19 mouse cellular contexts compared by ENCODE assay signal in the genomic region with DNA sequence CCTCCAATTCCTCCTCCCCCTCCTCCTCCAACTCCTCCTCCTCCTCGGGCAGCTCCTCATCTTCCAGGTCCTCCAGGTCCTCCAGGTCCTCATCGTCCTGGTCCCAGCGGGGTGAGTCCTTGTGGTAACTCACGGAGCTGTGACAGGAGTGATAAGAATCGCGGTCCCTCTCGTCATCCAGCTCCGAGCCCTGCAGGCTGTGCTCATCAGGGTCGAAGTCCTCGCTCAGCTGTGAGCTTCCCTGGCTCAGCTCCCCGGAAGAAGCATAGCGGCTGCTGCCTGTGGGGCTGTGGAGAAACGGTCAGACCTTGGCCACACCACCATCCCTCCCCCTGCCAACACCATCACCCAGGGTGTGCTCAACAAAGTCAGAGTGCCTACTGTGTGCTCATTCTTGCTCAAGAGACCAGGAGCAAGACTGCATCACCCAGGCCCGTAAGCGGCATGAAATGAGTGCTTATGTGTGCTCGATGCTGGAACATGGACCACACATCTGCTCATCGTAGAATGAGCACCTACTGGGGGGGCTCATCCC. TPM values are rescaled to one million over a fixed set of nuclear protein-coding genes. Genes with fewer than 3 reads are reported as not detected.
DNase-seq lines count a peak whose midpoint lies in the region; ATAC-seq lines count a peak whose summit lies in the region.
"Had no signal": no experiment of that assay in that cellular context is flagged by ENCODE, and none has a peak within 500 bp of the region (broad histone marks: within the 10 kb centered on the region; RNA-seq: fewer than 3 reads in every experiment).

No protein-coding gene starts in this region.

- H3K4me2 ChIP-seq in liver, embryonic 11.5 days, result peak overlapping the region; percentile 17; the same call in 1 of the 2 replicates
- H3K4me2 ChIP-seq: liver, embryonic 13.5 days; midbrain, embryonic 12.5 days; stomach, embryonic 15.5 days had no signal

- DNase-seq in adrenal gland, postnatal 14 days, result peak; percentile 63
- DNase-seq in adrenal gland, adult 18-20 months (ENCODE audit: low spot score in 2 of 2), result no peak
- DNase-seq in liver, embryonic 11.5 days (ENCODE audit: low spot score), result no peak
- DNase-seq in liver, result no peak
- peak; percentile 37 for DNase-seq in thymus, postnatal 4 days
- DNase-seq in thymus, postnatal 36 days, result no peak
- DNase-seq in frontal cortex, adult 2 months (ENCODE audit: extremely low spot score in 1 of 2, low spot score in 1 of 2), result no peak
- no peak for DNase-seq in embryonic facial prominence, embryonic 10.5 days (ENCODE audit: low spot score)
- DNase-seq: adrenal gland, postnatal 10 days; cerebellum, adult 18-20 months; gastrocnemius, postnatal 14 days; left cerebral cortex, postnatal 4 days; liver, embryonic 13.5 days; lung, postnatal 14 days; right cerebral cortex, postnatal 14 days; thymus, postnatal 25 days had no signal

- no peak overlapping the region for H3K27ac ChIP-seq in liver, embryonic 11.5 days (ENCODE audit: low read depth, low read length)
- no peak overlapping the region for H3K27ac ChIP-seq in embryonic facial prominence, embryonic 10.5 days (replicated peaks)
- H3K27ac ChIP-seq: layer of hippocampus, adult 2 months; liver, embryonic 13.5 days; midbrain, embryonic 12.5 days; stomach, embryonic 15.5 days had no signal

- 26% methylated on average over 17 of the region's 17 CpGs for WGBS in liver, embryonic 11.5 days
- WGBS in embryonic facial prominence, embryonic 10.5 days, result 29% methylated on average over 17 of the region's 17 CpGs

- no peak for ATAC-seq in liver, embryonic 11.5 days (replicated peaks; ENCODE audit: low FRiP score)

- no peaks in the 10 kb centered on the region for H3K9me3 ChIP-seq in liver, embryonic 11.5 days (ENCODE audit: control insufficient read depth, low read length)
- H3K9me3 ChIP-seq in embryonic facial prominence, embryonic 10.5 days, result no peaks in the 10 kb centered on the region
- H3K9me3 ChIP-seq: liver, embryonic 13.5 days; midbrain, embryonic 12.5 days; stomach, embryonic 15.5 days had no signal

- no peaks in the 10 kb centered on the region for H3K4me1 ChIP-seq in liver, embryonic 11.5 days (replicated peaks; ENCODE audit: control insufficient read depth, insufficient read depth, low read length)
- H3K4me1 ChIP-seq in embryonic facial prominence, embryonic 10.5 days, result peaks cover 12% of the 10 kb centered on the region

- H3K4me3 ChIP-seq in liver, embryonic 11.5 days (ENCODE audit: low read depth, low read length), result 0 out of 2 replicates have a peak overlapping the region, but pooled peaks have one; percentile 7
- no peak overlapping the region for H3K4me3 ChIP-seq in embryonic facial prominence, embryonic 10.5 days
- H3K4me3 ChIP-seq: layer of hippocampus, adult 2 months; liver, embryonic 13.5 days; midbrain, embryonic 12.5 days; stomach, embryonic 15.5 days had no signal

- no peaks in the 10 kb centered on the region for H3K36me3 ChIP-seq in liver, embryonic 11.5 days (ENCODE audit: control insufficient read depth, insufficient read depth, low read length)
- H3K36me3 ChIP-seq in embryonic facial prominence, embryonic 10.5 days (replicated peaks), result no peaks in the 10 kb centered on the region
- H3K36me3 ChIP-seq: liver, embryonic 13.5 days; midbrain, embryonic 12.5 days; stomach, embryonic 15.5 days had no signal

- H3K27me3 ChIP-seq in liver, embryonic 11.5 days (replicated peaks; ENCODE audit: control insufficient read depth, insufficient read depth, low read length), result peaks cover 64% of the 10 kb centered on the region
- H3K27me3 ChIP-seq in embryonic facial prominence, embryonic 10.5 days (replicated peaks; ENCODE audit: low read depth, poor library complexity, severe bottlenecking), result peaks cover 98% of the 10 kb centered on the region

- no peak overlapping the region for H3K9ac ChIP-seq in liver, embryonic 11.5 days (ENCODE audit: low read depth, low read length)
- H3K9ac ChIP-seq: liver, embryonic 13.5 days; midbrain, embryonic 12.5 days; stomach, embryonic 15.5 days had no signal

RNA-seq across cellular contexts. Expression of a gene that starts 13.0 kb away (rescaled TPM):
- total RNA-seq in adrenal gland, postnatal 14 days (2021), result 7.2 and 7.7 TPM in 2 replicates
- total RNA-seq in adrenal gland, adult 18-20 months (2021), result 1 to 10 TPM; 5.9 to 7.9 TPM
- 0.41 and 0.45 TPM in 2 replicates for polyA plus RNA-seq in liver, embryonic 11.5 days (2014; fragmentation: Nextera tagmentation; extraction: Ambion mirVana)
- polyA plus RNA-seq in frontal cortex, adult 2 months (2012; rRNA removed), result 172 and 176 TPM in 2 replicates
- polyA plus RNA-seq in embryonic facial prominence, embryonic 10.5 days (2016; fragmentation: Nextera tagmentation; extraction: Ambion mirVana), result 2.2 TPM in 2 replicates

RNA-seq across cellular contexts. Expression of a gene that starts 17.5 kb away (rescaled TPM):
- 17.4 and 21.4 TPM in 2 replicates for total RNA-seq in adrenal gland, postnatal 14 days (2021)
- 10 to 100 TPM; 11.6 to 17.3 TPM for total RNA-seq in adrenal gland, adult 18-20 months (2021)
- 10.1 and 11.0 TPM in 2 replicates for polyA plus RNA-seq in liver, embryonic 11.5 days (2014; fragmentation: Nextera tagmentation; extraction: Ambion mirVana)
- polyA plus RNA-seq in frontal cortex, adult 2 months (2012; rRNA removed), result 5.6 and 5.7 TPM in 2 replicates
- polyA plus RNA-seq in embryonic facial prominence, embryonic 10.5 days (2016; fragmentation: Nextera tagmentation; extraction: Ambion mirVana), result 3.6 and 4.0 TPM in 2 replicates

RNA-seq across cellular contexts. Expression of a gene that starts 30.4 kb away (rescaled TPM):
- 8.0 and 9.8 TPM in 2 replicates for total RNA-seq in adrenal gland, postnatal 14 days (2021)
- 1 to 10 TPM; 4.3 to 5.6 TPM for total RNA-seq in adrenal gland, adult 18-20 months (2021)
- polyA plus RNA-seq in liver, embryonic 11.5 days (2014; fragmentation: Nextera tagmentation; extraction: Ambion mirVana), result 1.3 and 2.0 TPM in 2 replicates
- 1.4 and 1.8 TPM in 2 replicates for polyA plus RNA-seq in frontal cortex, adult 2 months (2012; rRNA removed)
- polyA plus RNA-seq in embryonic facial prominence, embryonic 10.5 days (2016; fragmentation: Nextera tagmentation; extraction: Ambion mirVana), result 0.55 TPM in 1 of 2 replicates, not detected in the other
- polyA plus RNA-seq: midbrain, embryonic 12.5 days had no signal

RNA-seq across cellular contexts. Expression of a gene that starts 43.0 kb away (rescaled TPM):
- 5.4 and 7.4 TPM in 2 replicates for total RNA-seq in adrenal gland, postnatal 14 days (2021)
- total RNA-seq in adrenal gland, adult 18-20 months (2021), result 1 to 10 TPM; 3.5 to 4.3 TPM
- polyA plus RNA-seq in liver, embryonic 11.5 days (2014; fragmentation: Nextera tagmentation; extraction: Ambion mirVana), result 2.1 and 2.9 TPM in 2 replicates
- polyA plus RNA-seq in frontal cortex, adult 2 months (2012; rRNA removed), result 0.71 and 1.0 TPM in 2 replicates
- polyA plus RNA-seq in embryonic facial prominence, embryonic 10.5 days (2016; fragmentation: Nextera tagmentation; extraction: Ambion mirVana), result 0.54 and 0.72 TPM in 2 replicates

RNA-seq across cellular contexts. Expression of a gene that starts 47.8 kb away (rescaled TPM):
- total RNA-seq in adrenal gland, postnatal 14 days (2021), result 60.0 and 62.0 TPM in 2 replicates
- total RNA-seq in adrenal gland, adult 18-20 months (2021), result 10 to 100 TPM; 48.4 to 61.1 TPM
- 45.2 and 45.4 TPM in 2 replicates for polyA plus RNA-seq in liver, embryonic 11.5 days (2014; fragmentation: Nextera tagmentation; extraction: Ambion mirVana)
- polyA plus RNA-seq in frontal cortex, adult 2 months (2012; rRNA removed), result 99.4 and 104 TPM in 2 replicates
- 52.1 and 53.7 TPM in 2 replicates for polyA plus RNA-seq in embryonic facial prominence, embryonic 10.5 days (2016; fragmentation: Nextera tagmentation; extraction: Ambion mirVana)

Comparison
In these comparisons a context has a peak if more than half of its experiments do, and no peak if none do; other contexts are left out.
1. DNase-seq: peak in adrenal gland, postnatal 14 days (single experiment) and thymus, postnatal 4 days (single experiment); none in adrenal gland, adult 18-20 months (0 of 2), liver, embryonic 11.5 days (single experiment), liver (single experiment), thymus, postnatal 36 days (0 of 2), frontal cortex, adult 2 months (0 of 2) and embryonic facial prominence, embryonic 10.5 days (single experiment).
2. RNA of a gene that starts 13.0 kb away (polyA plus RNA-seq): 172 to 176 TPM in frontal cortex, adult 2 months; 2.2 TPM in embryonic facial prominence, embryonic 10.5 days and 0.41 to 0.45 TPM in liver, embryonic 11.5 days; every median in the first group is over 10 times any median in the second.